Mouse (Mus musculus): ENCODE data around the gene Tmem88b. TPM values are rescaled to one million over a fixed set of nuclear protein-coding genes. Genes with fewer than 3 reads are reported as not detected.

Tmem88b gene
- 0.85 and 1.1 TPM in 2 replicates for polyA plus RNA-seq (2015; fragmentation: Nextera tagmentation; extraction: Ambion mirVana)

DNA sequence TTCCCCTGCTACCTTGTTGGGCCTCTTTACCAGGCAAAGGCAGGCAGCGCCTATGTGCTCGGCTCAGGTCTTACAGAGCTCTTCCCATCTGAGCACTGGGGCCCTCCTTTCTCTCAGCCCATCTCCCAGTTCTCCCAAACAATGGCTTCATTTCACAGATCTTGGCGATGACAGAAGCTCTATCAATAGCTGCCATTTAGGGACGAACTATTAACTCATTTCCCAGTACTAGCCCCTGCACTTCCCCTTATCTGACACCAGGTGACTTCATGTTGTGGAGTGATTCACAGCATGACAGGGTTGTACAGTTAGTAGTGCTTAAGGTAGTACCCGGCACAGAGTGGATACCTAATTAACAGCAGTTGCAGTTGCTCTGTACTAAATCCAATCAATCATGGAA lies at the start of gene Tmem88b:
TSS of gene Tmem88b (minus strand) at position 56 of the 400 bp plus-strand sequence.
- Histone ChIP-seq H3K4me2 (ENCODE audit: low read length) (peak within 1 kb of the TSS; percentile 75), H3K4me1 (ENCODE audit: control insufficient read depth, insufficient read depth, low read length) (peaks cover 19% of the 10 kb centered on the region), H3K9ac (ENCODE audit: low read depth, low read length) (peak within 1 kb of the TSS; percentile 94), H3K27me3 (ENCODE audit: control insufficient read depth, insufficient read depth, low read depth, low read length) (no peaks in the 10 kb centered on the region), H3K36me3 (ENCODE audit: control insufficient read depth, insufficient read depth, low read length) (no peaks in the 10 kb centered on the region), H3K9me3 (replicated peaks; ENCODE audit: control insufficient read depth, low read length, poor library complexity, severe bottlenecking) (no peaks in the 10 kb centered on the region), H3K27ac (ENCODE audit: low read length) (peak within 1 kb of the TSS; percentile 89; the same call in 1 of the 2 replicates), H3K4me3 (ENCODE audit: low read depth, low read length) (peak within 1 kb of the TSS; percentile 60)
- ATAC-seq, result no peak
- WGBS, result 71% methylated on average over 5 of the region's 5 CpGs

GRCm38 (mm10) chr4:155833836-155834235 lies 48.2 kb upstream of the Tmem88b start:
- H3K4me1 ChIP-seq (ENCODE audit: control insufficient read depth, insufficient read depth, low read length), result peaks cover 17% of the 10 kb centered on the region
- H3K36me3 ChIP-seq (ENCODE audit: control insufficient read depth, insufficient read depth, low read length), result no peaks in the 10 kb centered on the region
- 0 out of 2 replicates have a peak, but pooled peaks have one; percentile 13 for ATAC-seq
- no peaks in the 10 kb centered on the region for H3K9me3 ChIP-seq (replicated peaks; ENCODE audit: control insufficient read depth, low read length, poor library complexity, severe bottlenecking)
- no peaks in the 10 kb centered on the region for H3K27me3 ChIP-seq (ENCODE audit: control insufficient read depth, insufficient read depth, low read depth, low read length)
- no peak overlapping the region for H3K9ac ChIP-seq (ENCODE audit: low read depth, low read length)
- 0 out of 2 replicates have a peak overlapping the region, but pooled peaks have one; percentile 10 for H3K27ac ChIP-seq (ENCODE audit: low read length)
- H3K4me3 ChIP-seq (ENCODE audit: low read depth, low read length), result no peak overlapping the region
- H3K4me2 ChIP-seq (ENCODE audit: low read length), result no peak overlapping the region
- WGBS, result 32% methylated on average over 2 of the region's 2 CpGs

DNA sequence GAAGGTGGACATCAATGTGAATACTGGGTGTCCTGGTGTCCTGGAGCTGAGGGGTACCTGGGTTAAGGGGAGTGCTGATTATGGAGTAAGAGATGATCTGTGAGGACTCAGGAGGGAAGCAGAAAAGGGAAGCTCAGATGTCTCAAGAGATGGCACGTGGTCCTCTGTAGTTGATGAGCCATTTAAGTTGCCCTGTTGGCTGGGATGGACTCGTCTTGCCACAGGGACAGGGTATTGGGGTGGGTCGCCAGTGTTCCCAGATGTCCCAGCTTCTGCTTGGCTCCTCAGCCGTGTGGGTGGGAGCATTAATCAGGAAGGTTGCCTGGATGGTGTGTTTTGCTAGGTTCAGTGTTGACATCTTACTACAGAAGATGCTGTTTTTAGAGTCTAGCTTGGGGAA lies 47.6 kb upstream of the Tmem88b start:
- no peak for ATAC-seq
- Histone ChIP-seq H3K9ac (ENCODE audit: low read depth, low read length) (no peak overlapping the region), H3K4me3 (ENCODE audit: low read depth, low read length) (no peak overlapping the region), H3K27ac (ENCODE audit: low read length) (no peak overlapping the region), H3K27me3 (ENCODE audit: control insufficient read depth, insufficient read depth, low read depth, low read length) (no peaks in the 10 kb centered on the region), H3K9me3 (replicated peaks; ENCODE audit: control insufficient read depth, low read length, poor library complexity, severe bottlenecking) (no peaks in the 10 kb centered on the region), H3K4me2 (ENCODE audit: low read length) (no peak overlapping the region), H3K36me3 (ENCODE audit: control insufficient read depth, insufficient read depth, low read length) (no peaks in the 10 kb centered on the region), H3K4me1 (ENCODE audit: control insufficient read depth, insufficient read depth, low read length) (peaks cover 17% of the 10 kb centered on the region)
- 85% methylated on average over 4 of the region's 4 CpGs for WGBS

GRCm38 (mm10) chr4:155832321-155832720 lies 46.6 kb upstream of the Tmem88b start:
- no peaks in the 10 kb centered on the region for H3K9me3 ChIP-seq (replicated peaks; ENCODE audit: control insufficient read depth, low read length, poor library complexity, severe bottlenecking)
- H3K9ac ChIP-seq (ENCODE audit: low read depth, low read length), result peak overlapping the region; percentile 86
- H3K27ac ChIP-seq (ENCODE audit: low read length), result no peak overlapping the region
- peak overlapping the region; percentile 77 for H3K4me3 ChIP-seq (ENCODE audit: low read depth, low read length)
- peak overlapping the region; percentile 96 for H3K4me2 ChIP-seq (ENCODE audit: low read length)
- H3K36me3 ChIP-seq (ENCODE audit: control insufficient read depth, insufficient read depth, low read length), result no peaks in the 10 kb centered on the region
- no peak for ATAC-seq
- peaks cover 17% of the 10 kb centered on the region for H3K4me1 ChIP-seq (ENCODE audit: control insufficient read depth, insufficient read depth, low read length)
- H3K27me3 ChIP-seq (ENCODE audit: control insufficient read depth, insufficient read depth, low read depth, low read length), result no peaks in the 10 kb centered on the region
- 54% methylated on average over 10 of the region's 10 CpGs for WGBS

DNA sequence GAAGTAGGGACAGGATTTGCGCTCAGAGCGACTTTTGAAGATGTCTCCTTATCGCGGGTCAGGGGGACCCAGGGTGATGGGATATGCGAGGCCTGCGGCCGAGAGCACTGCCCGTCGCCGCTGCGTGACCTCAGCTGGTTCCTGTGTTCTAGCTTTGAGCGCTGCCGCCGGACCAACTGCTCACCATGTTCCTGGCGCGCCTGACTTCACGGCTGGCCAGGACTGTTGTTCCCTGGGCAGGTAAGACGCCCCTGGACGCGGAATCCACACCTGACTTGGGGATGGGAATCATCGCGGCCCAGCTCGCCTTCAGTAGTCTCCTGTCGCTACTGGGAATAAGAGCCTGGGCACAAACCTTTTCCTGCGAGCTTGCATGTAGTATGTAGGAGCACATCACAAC lies 46.2 kb upstream of the Tmem88b start:
- peak overlapping the region; percentile 96 for H3K4me2 ChIP-seq (ENCODE audit: low read length)
- 1% methylated on average over 25 of the region's 25 CpGs for WGBS
- peak overlapping the region; percentile 77 for H3K4me3 ChIP-seq (ENCODE audit: low read depth, low read length)
- peak overlapping the region; percentile 84 for H3K27ac ChIP-seq (ENCODE audit: low read length)
- peaks cover 17% of the 10 kb centered on the region for H3K4me1 ChIP-seq (ENCODE audit: control insufficient read depth, insufficient read depth, low read length)
- ATAC-seq, result peak; percentile 54; the same call in 1 of the 2 replicates
- no peaks in the 10 kb centered on the region for H3K36me3 ChIP-seq (ENCODE audit: control insufficient read depth, insufficient read depth, low read length)
- peak overlapping the region; percentile 86 for H3K9ac ChIP-seq (ENCODE audit: low read depth, low read length)
- H3K9me3 ChIP-seq (replicated peaks; ENCODE audit: control insufficient read depth, low read length, poor library complexity, severe bottlenecking), result no peaks in the 10 kb centered on the region
- no peaks in the 10 kb centered on the region for H3K27me3 ChIP-seq (ENCODE audit: control insufficient read depth, insufficient read depth, low read depth, low read length)

- no peaks in the 10 kb centered on the region for H3K9me3 ChIP-seq (replicated peaks; ENCODE audit: control insufficient read depth, low read length, poor library complexity, severe bottlenecking)
- H3K9ac ChIP-seq (ENCODE audit: low read depth, low read length), result peak within 1 kb of the TSS; percentile 86
- peak within 1 kb of the TSS; percentile 84 for H3K27ac ChIP-seq (ENCODE audit: low read length)
- under 1% methylated on average over 49 of the region's 49 CpGs for WGBS
- H3K4me1 ChIP-seq (ENCODE audit: control insufficient read depth, insufficient read depth, low read length), result peaks cover 17% of the 10 kb centered on the region
- H3K4me2 ChIP-seq (ENCODE audit: low read length), result peak within 1 kb of the TSS; percentile 96
- no peaks in the 10 kb centered on the region for H3K36me3 ChIP-seq (ENCODE audit: control insufficient read depth, insufficient read depth, low read length)
- H3K4me3 ChIP-seq (ENCODE audit: low read depth, low read length), result peak within 1 kb of the TSS; percentile 77
- ATAC-seq, result peak; percentile 95
- H3K27me3 ChIP-seq (ENCODE audit: control insufficient read depth, insufficient read depth, low read depth, low read length), result no peaks in the 10 kb centered on the region
Measured at GRCm38 (mm10) chr4:155831205-155831766, 45.6 kb upstream of the Tmem88b start, which contains the start of gene Aurkaip1. Aurkaip1 (plus strand) TSS chr4:155831272.

GRCm38 (mm10) chr4:155830596-155830995 lies 44.9 kb upstream of the Tmem88b start:
- Histone ChIP-seq H3K27ac (ENCODE audit: low read length) (peak overlapping the region; percentile 84), H3K4me3 (ENCODE audit: low read depth, low read length) (peak overlapping the region; percentile 77; the same call in 1 of the 2 replicates), H3K36me3 (ENCODE audit: control insufficient read depth, insufficient read depth, low read length) (0 out of 2 replicates have a peak, but pooled peaks cover under 1% of the 10 kb centered on the region), H3K4me1 (ENCODE audit: control insufficient read depth, insufficient read depth, low read length) (peaks cover 17% of the 10 kb centered on the region), H3K27me3 (ENCODE audit: control insufficient read depth, insufficient read depth, low read depth, low read length) (no peaks in the 10 kb centered on the region), H3K4me2 (ENCODE audit: low read length) (peak overlapping the region; percentile 96), H3K9me3 (replicated peaks; ENCODE audit: control insufficient read depth, low read length, poor library complexity, severe bottlenecking) (no peaks in the 10 kb centered on the region), H3K9ac (ENCODE audit: low read depth, low read length) (no peak overlapping the region)
- ATAC-seq, result no peak
- 55% methylated on average over 8 of the region's 8 CpGs for WGBS

DNA sequence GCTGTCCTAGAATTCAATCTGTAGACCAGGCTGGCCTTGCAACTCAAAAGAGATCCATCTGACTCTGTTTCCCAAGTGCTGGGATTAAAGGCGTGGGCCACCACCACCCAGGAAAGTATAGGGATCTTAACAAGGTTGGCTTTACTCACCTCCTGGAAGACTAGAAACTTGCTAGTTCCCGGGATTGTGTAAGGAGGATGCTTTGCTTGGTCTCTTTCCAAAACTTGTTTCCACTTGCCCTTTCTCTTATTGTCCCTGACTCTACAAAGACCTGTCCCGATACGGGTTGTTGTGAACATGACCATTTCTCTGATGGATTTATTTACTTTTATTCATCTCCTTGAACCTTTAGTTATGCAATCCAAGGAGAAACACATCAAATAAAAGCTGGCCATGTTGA lies 44.2 kb upstream of the Tmem88b start:
- Histone ChIP-seq H3K9me3 (replicated peaks; ENCODE audit: control insufficient read depth, low read length, poor library complexity, severe bottlenecking) (no peaks in the 10 kb centered on the region), H3K36me3 (ENCODE audit: control insufficient read depth, insufficient read depth, low read length) (peaks cover 4% of the 10 kb centered on the region), H3K27me3 (ENCODE audit: control insufficient read depth, insufficient read depth, low read depth, low read length) (no peaks in the 10 kb centered on the region), H3K4me1 (ENCODE audit: control insufficient read depth, insufficient read depth, low read length) (peaks cover 17% of the 10 kb centered on the region), H3K9ac (ENCODE audit: low read depth, low read length) (no peak overlapping the region), H3K4me2 (ENCODE audit: low read length) (no peak overlapping the region), H3K27ac (ENCODE audit: low read length) (no peak overlapping the region), H3K4me3 (ENCODE audit: low read depth, low read length) (no peak overlapping the region)
- WGBS, result 95% methylated on average over 4 of the region's 4 CpGs
- no peak for ATAC-seq

DNA sequence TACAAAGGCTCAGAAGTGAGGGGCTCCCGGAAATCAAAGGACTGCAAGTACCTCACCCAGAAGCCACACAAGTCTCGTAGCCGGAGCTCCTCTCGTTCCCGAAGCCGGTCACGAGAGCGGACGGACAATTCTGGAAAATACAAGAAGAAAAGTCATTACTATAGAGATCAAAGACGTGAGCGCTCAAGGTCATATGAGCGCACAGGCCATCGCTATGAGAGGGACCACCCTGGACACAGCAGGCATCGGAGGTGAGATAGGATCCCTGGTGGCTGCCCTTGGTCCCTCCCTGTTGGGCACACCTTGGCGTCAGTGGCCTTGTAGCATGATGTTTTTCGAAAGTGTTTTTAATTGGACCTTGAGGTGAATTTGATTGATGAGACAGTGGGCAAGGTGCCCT lies 37.8 kb upstream of the Tmem88b start:
- H3K36me3 ChIP-seq (ENCODE audit: control insufficient read depth, insufficient read depth, low read length), result peaks cover 47% of the 10 kb centered on the region
- no peaks in the 10 kb centered on the region for H3K9me3 ChIP-seq (replicated peaks; ENCODE audit: control insufficient read depth, low read length, poor library complexity, severe bottlenecking)
- no peak for ATAC-seq
- no peak overlapping the region for H3K4me2 ChIP-seq (ENCODE audit: low read length)
- H3K27ac ChIP-seq (ENCODE audit: low read length), result no peak overlapping the region
- H3K9ac ChIP-seq (ENCODE audit: low read depth, low read length), result no peak overlapping the region
- no peaks in the 10 kb centered on the region for H3K27me3 ChIP-seq (ENCODE audit: control insufficient read depth, insufficient read depth, low read depth, low read length)
- no peak overlapping the region for H3K4me3 ChIP-seq (ENCODE audit: low read depth, low read length)
- WGBS, result 97% methylated on average over 16 of the region's 16 CpGs
- H3K4me1 ChIP-seq (ENCODE audit: control insufficient read depth, insufficient read depth, low read length), result no peaks in the 10 kb centered on the region
